Mouse (Mus musculus) kidney, adult 11 months (tissue): Measurements from ENCODE around the gene Trim9.

Experiments
- DNase-seq: peaks from one replicate; pipeline ENCODE4 v3.0.0; 2022

Gene Trim9

DNA sequence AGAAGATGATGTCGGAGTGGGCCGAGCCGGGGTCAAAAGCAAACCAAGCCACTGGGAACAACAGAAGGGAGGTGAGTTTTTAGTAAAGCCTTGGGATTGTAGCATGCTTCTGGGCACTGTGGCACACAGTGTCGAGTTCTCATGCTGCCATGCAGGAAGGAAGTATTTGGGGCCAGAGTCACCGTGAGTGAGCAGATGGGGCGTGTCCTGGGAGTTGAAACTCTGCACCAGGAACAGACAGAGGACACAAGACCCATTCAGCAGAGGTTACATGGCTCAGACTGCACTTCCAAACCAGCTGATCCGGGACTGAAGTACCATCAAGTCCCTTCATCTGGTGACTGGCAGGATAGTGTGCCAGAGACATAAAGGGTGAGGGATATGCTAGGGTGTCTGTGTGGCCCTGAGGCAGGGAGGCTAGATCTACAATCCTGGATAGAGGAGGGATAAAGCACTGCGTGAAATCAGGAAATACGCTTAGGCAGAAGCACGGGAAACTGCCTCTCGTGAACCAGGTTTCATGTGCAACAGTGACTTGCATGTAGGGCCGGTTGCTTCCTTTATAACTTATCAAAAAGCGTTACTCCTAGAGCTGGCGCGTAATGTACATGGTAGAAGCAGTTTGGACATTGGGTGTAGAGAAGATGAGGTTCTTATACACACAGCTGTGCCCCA is 96.1 kb downstream of the Trim9 start:
- no peak for DNase-seq

- no peak for DNase-seq
Measured at GRCm38 (mm10) chr12:70249616-70250157, 97.7 kb downstream of the Trim9 start.

- no peak for DNase-seq
Measured at GRCm38 (mm10) chr12:70247683-70248474, 99.5 kb downstream of the Trim9 start.

GRCm38 (mm10) chr12:70242550-70242949 is 104.9 kb downstream of the Trim9 start:
- no peak for DNase-seq

- no peak for DNase-seq
Measured at GRCm38 (mm10) chr12:70239741-70240140, 107.7 kb downstream of the Trim9 start.

GRCm38 (mm10) chr12:70238604-70239003 is 108.8 kb downstream of the Trim9 start:
- no peak for DNase-seq

GRCm38 (mm10) chr12:70234938-70235484 is 112.4 kb downstream of the Trim9 start:
- DNase-seq: peak; percentile 53

- peak; percentile 47 for DNase-seq
Measured at GRCm38 (mm10) chr12:70234411-70234810, 113.0 kb downstream of the Trim9 start.

DNA sequence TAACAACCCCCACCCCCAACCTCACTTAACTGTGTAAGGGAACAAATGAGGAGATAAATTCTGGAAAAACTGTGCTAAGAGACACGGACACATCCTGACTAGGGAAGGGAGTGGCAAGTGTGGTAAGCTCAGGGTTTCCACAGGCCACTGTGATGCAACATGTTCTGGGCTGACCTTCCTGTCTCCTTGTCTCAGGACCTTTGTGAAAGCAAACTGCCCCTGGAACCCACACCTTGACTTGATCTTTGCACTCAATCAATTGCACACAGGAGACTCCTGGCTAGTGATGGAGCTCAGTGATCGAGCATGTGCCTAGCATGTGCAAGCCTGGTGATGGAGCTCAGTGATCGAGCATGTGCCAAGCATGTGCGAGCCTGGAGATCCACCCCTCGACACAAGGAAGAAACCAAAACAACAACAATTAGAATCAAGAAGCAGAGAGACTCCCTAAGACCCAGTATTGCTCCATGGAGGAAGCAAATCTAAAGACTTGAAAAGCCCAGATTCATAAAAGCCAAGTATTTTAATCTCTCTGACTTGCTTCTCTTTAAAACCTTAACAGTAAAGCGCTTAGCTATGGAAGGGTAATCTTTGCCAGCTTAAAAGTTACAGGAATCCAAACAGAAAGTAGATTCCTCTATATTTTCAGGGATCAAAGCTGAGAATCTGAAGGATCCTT is 113.6 kb downstream of the Trim9 start:
- DNase-seq: no peak

DNA sequence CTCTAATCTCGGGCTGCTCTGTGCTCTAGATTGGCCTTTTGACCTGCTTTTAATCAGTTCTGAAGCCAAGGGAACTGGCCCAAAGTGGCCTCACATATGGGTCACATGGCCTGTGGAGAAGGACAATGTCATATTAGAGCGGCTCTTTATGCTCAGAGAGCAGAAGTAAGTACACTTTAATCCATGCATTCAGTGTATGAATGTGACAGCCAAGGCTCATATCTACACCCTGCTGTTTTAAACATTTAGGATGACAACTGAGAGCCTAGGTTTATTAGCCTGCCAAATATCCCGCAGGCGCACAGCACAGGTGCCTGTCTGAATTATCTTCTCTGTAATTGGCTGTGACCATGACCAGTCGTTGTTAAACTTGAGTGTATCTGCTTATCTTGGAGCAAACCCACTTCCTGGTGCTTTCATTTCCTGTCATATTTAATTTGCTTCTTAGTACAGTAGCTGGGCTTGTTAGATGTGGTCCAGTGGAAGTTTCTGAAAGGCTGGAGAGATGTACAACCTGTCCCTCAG is 115.3 kb downstream of the Trim9 start:
- DNase-seq: no peak

- DNase-seq: no peak
Measured at GRCm38 (mm10) chr12:70231294-70231693, 116.1 kb downstream of the Trim9 start, which contains the start of gene Pygl. Pygl (minus strand) TSS chr12:70231488.

- DNase-seq: no peak
Measured at GRCm38 (mm10) chr12:70228155-70228554, 119.3 kb downstream of the Trim9 start.

GRCm38 (mm10) chr12:70227121-70227932 is 120.1 kb downstream of the Trim9 start:
- peak; percentile 83 for DNase-seq

DNA sequence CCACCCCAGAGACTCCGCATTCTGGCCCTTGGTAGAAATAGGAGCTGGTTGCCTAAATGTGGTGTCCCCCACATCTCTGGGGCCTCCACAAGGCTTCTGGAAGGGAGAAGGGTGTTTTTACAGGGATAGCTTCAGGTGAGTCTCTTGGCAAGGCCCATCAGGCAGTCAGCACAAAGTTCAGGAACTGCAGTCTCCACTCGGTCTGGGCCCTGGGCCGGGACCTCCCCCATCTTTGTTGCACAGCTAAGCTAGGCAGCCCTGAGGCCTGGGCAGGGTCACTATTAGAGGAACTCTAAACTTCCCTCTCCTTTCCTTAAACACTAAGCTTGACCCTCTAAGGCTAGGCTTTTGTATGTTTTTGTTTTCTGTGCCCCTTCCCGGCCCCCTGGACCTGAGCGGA is 120.8 kb downstream of the Trim9 start:
- no peak for DNase-seq

GRCm38 (mm10) chr12:70223331-70223730 is 124.1 kb downstream of the Trim9 start:
- no peak for DNase-seq

DNA sequence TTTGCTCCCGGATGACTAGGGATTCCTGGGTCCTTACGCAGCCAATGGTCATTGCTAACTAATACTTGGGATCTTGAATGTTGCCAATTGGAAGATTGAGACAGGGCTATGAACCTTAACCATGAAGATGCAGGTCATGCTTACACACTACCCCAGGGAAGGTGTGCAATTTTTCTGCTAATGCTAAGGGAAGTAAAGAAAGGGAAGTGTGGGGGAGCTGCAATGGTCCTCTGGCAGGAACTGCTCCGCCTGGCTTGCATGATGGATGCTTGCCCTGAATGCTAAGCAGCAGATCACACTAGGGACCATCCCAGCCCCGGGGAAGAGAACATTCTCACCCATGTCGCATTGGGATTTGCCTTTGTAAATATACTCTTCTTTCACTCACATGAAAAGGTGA is 126.0 kb downstream of the Trim9 start:
- DNase-seq: no peak

DNA sequence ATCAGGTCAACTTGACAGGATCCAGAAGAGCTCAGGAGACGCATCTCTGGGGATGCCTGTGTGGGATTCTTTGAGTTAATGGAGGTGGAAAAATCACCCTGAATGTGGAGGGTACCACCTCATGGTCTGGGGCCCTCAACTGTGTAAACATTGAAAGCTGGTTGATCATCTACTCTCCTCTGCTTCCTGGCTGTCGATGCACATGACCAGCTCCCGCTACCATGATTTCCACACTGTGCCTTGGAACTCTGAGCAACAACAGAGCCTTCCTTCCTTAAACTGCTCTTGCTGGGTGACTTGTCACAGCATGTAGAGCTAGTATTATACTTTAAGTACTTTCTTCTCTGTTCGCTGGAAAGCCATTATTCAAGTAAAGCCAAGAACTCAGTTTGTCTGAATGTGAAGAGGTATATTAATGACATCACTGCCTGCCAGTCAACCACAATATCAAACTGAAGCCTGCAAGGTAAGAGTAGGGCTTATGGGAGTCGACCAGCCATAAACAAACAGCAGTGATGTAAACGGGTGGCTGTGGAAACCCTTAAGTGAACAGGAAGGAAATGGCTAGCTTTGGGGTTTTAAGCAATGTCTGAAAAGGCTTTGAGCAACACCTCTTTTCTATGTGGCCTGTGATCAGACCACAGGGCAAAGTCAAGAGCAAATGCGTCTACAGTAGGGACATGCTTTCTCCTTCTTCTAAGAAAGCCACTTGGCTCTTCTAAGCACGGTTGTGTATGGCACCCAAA is 128.4 kb downstream of the Trim9 start:
- DNase-seq: no peak

GRCm38 (mm10) chr12:70216229-70216800 is 131.1 kb downstream of the Trim9 start:
- DNase-seq: no peak

GRCm38 (mm10) chr12:70214281-70214680 is 133.1 kb downstream of the Trim9 start:
- DNase-seq: no peak

DNA sequence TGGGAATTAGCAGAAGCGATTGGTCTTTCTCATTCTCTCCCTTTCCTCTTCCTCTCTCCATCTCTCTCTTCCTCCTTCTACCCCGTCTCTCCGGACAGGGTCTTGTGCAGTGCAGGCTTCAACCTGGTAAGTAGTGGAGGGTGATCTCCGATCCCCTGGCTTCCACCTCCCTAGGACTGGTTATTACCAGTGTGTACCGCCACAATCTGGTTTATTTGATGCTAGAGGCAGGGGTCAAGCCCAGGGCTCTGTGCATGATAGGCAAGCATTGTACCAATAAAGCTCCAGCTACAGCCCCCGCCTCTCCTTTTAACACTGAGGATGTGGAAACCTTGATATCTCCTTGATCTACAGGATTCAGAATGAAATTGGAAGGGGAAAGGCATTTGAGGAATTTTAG is 133.8 kb downstream of the Trim9 start:
- no peak for DNase-seq

GRCm38 (mm10) chr12:70212501-70212900 is 134.9 kb downstream of the Trim9 start:
- no peak for DNase-seq
